Mouse (Mus musculus): ENCODE results near the gene Psd. TPM values are rescaled to one million over a fixed set of nuclear protein-coding genes. Genes with fewer than 3 reads are reported as not detected.

The Psd gene
- polyA plus RNA-seq (2012; rRNA removed) = 27.0 and 30.1 TPM in 2 replicates

DNA sequence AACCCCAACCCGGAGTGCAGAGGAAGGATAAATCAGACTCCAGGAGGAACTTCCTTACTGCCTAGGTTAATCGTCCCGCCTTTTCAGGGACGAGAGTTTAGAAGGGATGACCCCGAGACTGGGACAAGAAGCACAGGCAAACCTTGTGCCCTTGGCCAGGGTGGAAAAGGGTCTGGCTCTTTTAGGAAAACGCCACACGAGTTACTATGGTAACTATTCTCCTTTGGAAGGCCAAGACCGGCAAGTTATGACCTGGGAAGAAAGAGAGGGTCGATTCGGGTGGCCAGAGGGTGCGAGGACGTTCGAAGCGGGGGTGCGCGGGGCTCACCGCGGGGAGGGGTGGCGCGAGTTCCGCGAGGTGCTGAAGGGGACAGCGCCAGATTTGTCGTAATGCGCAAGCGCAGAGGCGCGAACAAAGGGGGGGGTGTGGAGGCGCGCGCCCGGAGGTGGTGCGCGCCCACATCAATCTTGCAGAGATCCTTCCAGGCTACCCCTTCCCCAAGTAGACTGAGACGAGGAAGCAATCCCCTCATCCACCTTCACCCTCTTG is at the start of gene Psd:
Psd (minus strand) TSS at position 401 of the 550 bp plus-strand sequence.
- no peak for TF ChIP-seq CTCF (IDR thresholded peaks at IDR 0.05; ENCODE audit: extremely low read depth, insufficient read length, insufficient replicate concordance, low read depth, low read length)
- TF ChIP-seq POLR2A (IDR thresholded peaks at IDR 0.05; ENCODE audit: low read depth, low read length) = no peak; the same call in 1 of the 2 replicates
- 1% methylated on average over 35 of the region's 35 CpGs for WGBS
- peak within 1 kb of the TSS; percentile 69 for H3K4me3 ChIP-seq (ENCODE audit: low read depth, low read length)
- peak within 1 kb of the TSS; percentile 87; the same call in 1 of the 2 replicates for H3K27ac ChIP-seq (ENCODE audit: insufficient read depth, low read depth, low read length)
- peaks cover 10% of the 10 kb centered on the region; the same call in 1 of the 2 replicates for H3K36me3 ChIP-seq (ENCODE audit: control insufficient read depth, insufficient read depth, low read length)
- peaks cover 15% of the 10 kb centered on the region for H3K4me1 ChIP-seq (ENCODE audit: control insufficient read depth, insufficient read depth, insufficient read length, low read length)
- peaks cover 11% of the 10 kb centered on the region; the same call in 1 of the 2 replicates for H3K27me3 ChIP-seq (ENCODE audit: control insufficient read depth, insufficient read depth, low read length)

DNA sequence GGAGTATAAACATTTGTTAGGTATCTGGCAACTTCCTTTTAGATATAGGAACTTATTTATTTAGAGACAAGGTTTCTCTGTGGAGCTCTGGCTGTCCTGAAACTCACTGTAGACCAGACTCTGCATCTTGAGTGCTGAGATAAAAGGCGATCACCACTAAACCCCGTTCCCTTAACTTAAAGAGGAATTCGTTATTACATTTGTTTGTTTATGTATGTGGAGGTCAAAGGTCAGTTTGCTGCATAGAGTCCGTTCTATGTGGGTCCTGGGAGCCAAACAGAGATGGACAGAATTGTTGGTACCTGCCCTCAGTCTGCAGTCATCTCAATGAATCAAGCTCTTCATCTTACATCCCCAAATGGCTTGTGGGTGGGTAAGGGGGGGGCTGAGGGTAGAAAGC is 48.9 kb upstream of the Psd start:
- Histone ChIP-seq H3K4me3 (ENCODE audit: low read depth, low read length) (no peak overlapping the region), H3K27me3 (ENCODE audit: control insufficient read depth, insufficient read depth, low read length) (no peaks in the 10 kb centered on the region), H3K36me3 (ENCODE audit: control insufficient read depth, insufficient read depth, low read length) (peaks cover 46% of the 10 kb centered on the region), H3K4me1 (ENCODE audit: control insufficient read depth, insufficient read depth, insufficient read length, low read length) (no peaks in the 10 kb centered on the region), H3K27ac (ENCODE audit: insufficient read depth, low read depth, low read length) (no peak overlapping the region)
- WGBS = 14% methylated on average over 4 of the region's 4 CpGs
- TF ChIP-seq POLR2A (IDR thresholded peaks at IDR 0.05; ENCODE audit: low read depth, low read length) (no peak), CTCF (IDR thresholded peaks at IDR 0.05; ENCODE audit: extremely low read depth, insufficient read length, insufficient replicate concordance, low read depth, low read length) (no peak)

DNA sequence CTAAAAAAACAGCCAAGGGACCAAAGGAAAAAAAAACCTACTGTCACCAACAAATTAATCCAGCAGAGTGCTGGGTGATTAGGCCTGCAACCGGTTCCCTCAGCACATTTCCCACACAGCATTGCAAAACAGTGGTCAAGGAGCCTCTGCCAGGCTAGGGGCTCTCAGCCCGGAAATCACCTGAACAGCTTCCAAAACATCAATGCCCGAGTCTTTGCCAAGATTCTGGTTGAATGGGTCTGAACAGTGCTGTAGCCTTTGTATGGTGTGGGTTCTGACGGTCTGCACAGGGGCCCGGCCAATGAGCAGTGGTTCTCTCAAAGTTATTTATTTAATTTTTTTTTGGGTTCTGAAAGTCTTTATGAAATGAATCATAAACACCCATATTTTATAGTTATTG is 48.5 kb upstream of the Psd start:
- no peaks in the 10 kb centered on the region for H3K27me3 ChIP-seq (ENCODE audit: control insufficient read depth, insufficient read depth, low read length)
- H3K4me1 ChIP-seq (ENCODE audit: control insufficient read depth, insufficient read depth, insufficient read length, low read length) = no peaks in the 10 kb centered on the region
- TF ChIP-seq CTCF (IDR thresholded peaks at IDR 0.05; ENCODE audit: extremely low read depth, insufficient read length, insufficient replicate concordance, low read depth, low read length) (no peak), POLR2A (IDR thresholded peaks at IDR 0.05; ENCODE audit: low read depth, low read length) (no peak)
- no peak overlapping the region for H3K4me3 ChIP-seq (ENCODE audit: low read depth, low read length)
- H3K27ac ChIP-seq (ENCODE audit: insufficient read depth, low read depth, low read length) = no peak overlapping the region
- H3K36me3 ChIP-seq (ENCODE audit: control insufficient read depth, insufficient read depth, low read length) = peaks cover 41% of the 10 kb centered on the region
- 38% methylated on average over 5 of the region's 5 CpGs for WGBS

- Histone ChIP-seq H3K4me1 (ENCODE audit: control insufficient read depth, insufficient read depth, insufficient read length, low read length) (no peaks in the 10 kb centered on the region), H3K27me3 (ENCODE audit: control insufficient read depth, insufficient read depth, low read length) (no peaks in the 10 kb centered on the region), H3K4me3 (ENCODE audit: low read depth, low read length) (no peak overlapping the region), H3K27ac (ENCODE audit: insufficient read depth, low read depth, low read length) (no peak overlapping the region), H3K36me3 (ENCODE audit: control insufficient read depth, insufficient read depth, low read length) (peaks cover 33% of the 10 kb centered on the region)
- WGBS = 80% methylated on average over 21 of the region's 21 CpGs
- TF ChIP-seq CTCF (IDR thresholded peaks at IDR 0.05; ENCODE audit: extremely low read depth, insufficient read length, insufficient replicate concordance, low read depth, low read length) (no peak), POLR2A (IDR thresholded peaks at IDR 0.05; ENCODE audit: low read depth, low read length) (no peak)
Measured at GRCm38 (mm10) chr19:46374477-46375088, 47.6 kb upstream of the Psd start.

DNA sequence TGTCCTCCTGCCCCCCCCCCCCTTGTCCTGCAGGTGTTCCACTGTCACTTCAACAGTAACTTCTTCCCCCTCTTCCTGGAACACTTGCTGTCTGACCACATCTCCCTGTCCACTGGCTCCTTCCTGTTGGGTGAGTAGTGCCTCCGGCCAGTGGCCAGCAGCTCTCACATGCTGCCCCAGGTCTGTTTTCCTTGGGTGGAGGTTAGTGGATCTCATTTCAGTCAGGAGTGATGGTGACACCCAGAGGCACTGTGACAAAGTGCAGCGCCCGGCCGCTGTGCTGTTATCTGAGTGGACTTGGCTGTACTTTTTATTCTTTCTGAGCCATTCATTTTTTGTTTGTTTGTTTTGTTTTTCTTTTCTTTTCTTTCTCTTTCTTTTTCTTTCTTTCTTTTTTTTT is 42.2 kb upstream of the Psd start:
- Histone ChIP-seq H3K4me3 (ENCODE audit: low read depth, low read length) (no peak overlapping the region), H3K27me3 (ENCODE audit: control insufficient read depth, insufficient read depth, low read length) (no peaks in the 10 kb centered on the region), H3K27ac (ENCODE audit: insufficient read depth, low read depth, low read length) (no peak overlapping the region), H3K4me1 (ENCODE audit: control insufficient read depth, insufficient read depth, insufficient read length, low read length) (no peaks in the 10 kb centered on the region), H3K36me3 (ENCODE audit: control insufficient read depth, insufficient read depth, low read length) (peaks cover 2% of the 10 kb centered on the region)
- TF ChIP-seq POLR2A (IDR thresholded peaks at IDR 0.05; ENCODE audit: low read depth, low read length) (no peak), CTCF (IDR thresholded peaks at IDR 0.05; ENCODE audit: extremely low read depth, insufficient read length, insufficient replicate concordance, low read depth, low read length) (peak; percentile 63; the same call in 1 of the 2 replicates)
- 11% methylated on average over 4 of the region's 4 CpGs for WGBS

GRCm38 (mm10) chr19:46367798-46368590 is 41.0 kb upstream of the Psd start:
- 88% methylated on average over 23 of the region's 23 CpGs for WGBS
- Histone ChIP-seq H3K36me3 (ENCODE audit: control insufficient read depth, insufficient read depth, low read length) (peaks cover 2% of the 10 kb centered on the region), H3K27ac (ENCODE audit: insufficient read depth, low read depth, low read length) (no peak overlapping the region), H3K27me3 (ENCODE audit: control insufficient read depth, insufficient read depth, low read length) (no peaks in the 10 kb centered on the region), H3K4me3 (ENCODE audit: low read depth, low read length) (no peak overlapping the region), H3K4me1 (ENCODE audit: control insufficient read depth, insufficient read depth, insufficient read length, low read length) (no peaks in the 10 kb centered on the region)
- TF ChIP-seq POLR2A (IDR thresholded peaks at IDR 0.05; ENCODE audit: low read depth, low read length) = no peak
- TF ChIP-seq CTCF (IDR thresholded peaks at IDR 0.05; ENCODE audit: extremely low read depth, insufficient read length, insufficient replicate concordance, low read depth, low read length) = no peak
